Mouse (Mus musculus) kidney, adult 2 months (tissue): ENCODE results near the gene Trim47. TPM values are rescaled to one million over a fixed set of nuclear protein-coding genes. Genes with fewer than 3 reads are reported as not detected.

Experiments used
- DNase-seq: peaks from one replicate; pipeline ENCODE4 v3.0.0; 2021
- H3K27ac ChIP-seq: fragments of 200-500 bp; 2 replicates; pipeline ENCODE4 v1.5.1; 2012; ENCODE audit warnings: low read depth, low read length, control low read depth, inconsistent platforms; ENCODE audit not compliant: insufficient read depth
- H3K27me3 ChIP-seq: fragments of 200-500 bp; replicated peaks from 2 replicates; pipeline ENCODE4 v1.6.1; 2012; ENCODE audit warnings: mild to moderate bottlenecking, moderate library complexity, low read length, inconsistent platforms; ENCODE audit not compliant: control insufficient read depth, insufficient read depth
- H3K36me3 ChIP-seq: fragments of 200-500 bp; 2 replicates; pipeline ENCODE4 v1.6.1; 2012; ENCODE audit warnings: mild to moderate bottlenecking, moderate library complexity, low read length, inconsistent platforms; ENCODE audit not compliant: control insufficient read depth, insufficient read depth
- H3K4me1 ChIP-seq: fragments of 200-500 bp; 2 replicates; pipeline ENCODE4 v1.6.1; 2011; ENCODE audit warnings: low read length; ENCODE audit not compliant: control insufficient read depth, insufficient read depth
- H3K4me3 ChIP-seq: fragments of 200-500 bp; 2 replicates; pipeline ENCODE4 v1.5.1; 2011; ENCODE audit warnings: mild to moderate bottlenecking, low read depth, low read length, control low read depth; ENCODE audit not compliant: insufficient read depth
- CTCF ChIP-seq: fragments of 200-500 bp; conservative IDR thresholded peaks from 2 replicates; pipeline ENCODE4 v1.5.1; 2011; ENCODE audit warnings: low read depth, mild to moderate bottlenecking, control low read depth, low read length, moderate library complexity, mixed read lengths; ENCODE audit not compliant: insufficient read depth, insufficient read length
- POLR2A ChIP-seq: fragments of 200-500 bp; IDR thresholded peaks from one replicate; pipeline ENCODE4 v1.6.1; 2011; ENCODE audit warnings: low read depth, low read length, control low read depth
- WGBS: fragments of 180-500 bp; shearing (Covaris S2); methylation state at CpG from one replicate; pipeline ENCODE4 v1.1.7; 2018; 5-methylcytosine and 5-hydroxymethylcytosine counted together
- polyA plus RNA-seq: library from polyadenylated mRNA; depleted of rRNA; stranded (reverse); fragments of >200 nt; gene quantifications from 2 replicates; pipeline ENCODE4 v1.2.3, GENCODE M21; 2012

Trim47 gene
- polyA plus RNA-seq, 1 experiment: 34.9 TPM

DNA sequence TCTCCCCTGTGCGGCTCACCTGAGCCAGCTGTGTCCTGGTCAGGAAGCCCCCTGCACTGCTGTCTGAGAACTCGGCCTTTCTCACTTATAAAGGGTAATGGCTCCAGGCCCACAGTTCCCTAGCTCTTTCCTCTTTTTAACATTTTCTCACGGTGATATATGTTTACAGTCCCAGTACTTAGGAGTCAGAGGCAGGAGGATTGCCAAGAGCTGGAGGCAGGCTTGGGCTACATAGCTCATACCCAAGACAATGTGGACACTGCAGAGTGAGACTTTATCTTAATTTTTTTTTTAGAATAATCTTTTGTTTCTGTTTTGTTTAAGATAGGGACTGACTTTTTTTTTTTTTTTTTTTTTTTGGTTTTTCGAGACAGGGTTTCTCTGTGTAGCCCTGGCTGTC lies 24.5 kb downstream of the Trim47 start:
- peak overlapping the region; percentile 83 for H3K27ac ChIP-seq
- H3K4me1 ChIP-seq: peaks cover 62% of the 10 kb centered on the region
- DNase-seq: peak; percentile 8
- WGBS: 35% methylated on average over 3 of the region's 4 CpGs
- H3K27me3 ChIP-seq: no peaks in the 10 kb centered on the region
- H3K36me3 ChIP-seq: peaks cover 2% of the 10 kb centered on the region; the same call in 1 of the 2 replicates
- TF ChIP-seq CTCF (no peak), POLR2A (no peak)
- H3K4me3 ChIP-seq: peak overlapping the region; percentile 26; the same call in 1 of the 2 replicates

DNA sequence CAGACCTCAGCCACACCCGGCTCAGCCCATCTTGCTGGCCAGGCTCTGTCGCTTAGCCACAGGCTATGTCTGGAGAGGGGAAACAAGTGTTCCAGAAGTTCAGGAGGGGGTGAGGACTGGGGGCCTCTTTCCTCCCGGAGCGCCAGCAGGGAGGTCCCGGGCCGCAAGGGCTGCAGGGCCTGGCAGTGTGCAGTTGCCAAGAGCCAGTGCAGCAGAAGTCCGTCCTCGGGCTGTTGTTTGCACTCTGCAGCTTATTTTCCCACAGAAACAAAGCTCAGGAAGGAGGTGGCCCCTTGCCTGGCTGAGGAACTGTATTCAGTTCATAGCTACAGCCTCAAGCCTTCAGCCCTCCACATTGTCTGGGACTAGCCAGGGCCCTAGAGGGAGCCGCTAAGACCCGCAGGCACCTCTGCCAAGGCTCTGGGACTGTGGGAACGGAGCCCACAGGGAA lies 25.1 kb downstream of the Trim47 start:
- Histone ChIP-seq H3K36me3 (peaks cover 2% of the 10 kb centered on the region; the same call in 1 of the 2 replicates), H3K27me3 (no peaks in the 10 kb centered on the region), H3K4me3 (peak overlapping the region; percentile 26), H3K27ac (peak overlapping the region; percentile 83), H3K4me1 (peaks cover 56% of the 10 kb centered on the region)
- WGBS: 7% methylated on average over 11 of the region's 11 CpGs
- no peak for TF ChIP-seq CTCF
- TF ChIP-seq POLR2A: no peak
- DNase-seq: peak; percentile 76

DNA sequence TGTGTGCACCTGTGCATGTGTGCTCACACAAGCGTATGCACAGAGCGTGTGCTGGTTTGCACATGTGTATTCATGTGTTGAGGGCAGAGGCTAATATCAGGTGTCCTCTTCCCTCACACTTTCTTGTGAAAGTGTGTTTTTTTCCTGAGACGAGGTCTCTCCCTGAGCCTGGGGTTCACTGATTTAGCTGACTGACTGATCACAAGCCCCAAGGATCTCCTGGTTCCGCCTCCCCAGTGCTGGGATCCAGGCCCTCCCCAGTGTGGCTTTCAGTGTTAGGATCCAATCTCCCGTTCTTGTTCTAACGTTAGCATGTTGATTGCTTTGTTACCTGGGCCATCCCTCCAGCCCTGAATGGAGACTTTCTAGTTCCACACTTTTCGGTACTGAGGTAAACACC lies 26.2 kb downstream of the Trim47 start:
- Histone ChIP-seq H3K36me3 (no peaks in the 10 kb centered on the region), H3K27ac (peak overlapping the region; percentile 83), H3K4me1 (peaks cover 49% of the 10 kb centered on the region), H3K27me3 (no peaks in the 10 kb centered on the region), H3K4me3 (peak overlapping the region; percentile 39)
- DNase-seq: peak; percentile 43
- WGBS: 44% methylated on average over 7 of the region's 7 CpGs
- TF ChIP-seq CTCF (no peak), POLR2A (no peak)

DNA sequence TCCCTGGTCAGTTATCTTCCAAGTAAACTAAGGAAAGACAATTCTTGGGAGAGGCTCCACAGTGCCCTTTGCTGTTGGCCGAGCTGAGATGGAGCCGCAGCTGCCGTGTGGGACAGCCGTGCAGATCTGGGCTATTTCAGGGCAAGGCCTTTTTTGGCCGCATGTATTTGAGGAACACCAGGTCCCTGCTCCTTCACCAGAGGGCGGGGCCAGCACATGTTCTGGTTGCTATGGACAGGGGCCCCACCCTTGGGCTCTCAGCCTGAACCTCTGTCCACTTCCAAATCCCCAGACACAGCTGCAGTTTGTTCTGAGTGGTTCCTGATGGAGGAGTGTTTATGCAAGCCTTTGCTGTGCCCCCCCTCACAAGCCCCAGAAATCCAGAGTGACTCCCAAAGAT lies 26.6 kb downstream of the Trim47 start:
- peaks cover 49% of the 10 kb centered on the region for H3K4me1 ChIP-seq
- H3K4me3 ChIP-seq: peak overlapping the region; percentile 39
- peak overlapping the region; percentile 83 for H3K27ac ChIP-seq
- no peaks in the 10 kb centered on the region for H3K27me3 ChIP-seq
- 29% methylated on average over 6 of the region's 6 CpGs for WGBS
- peak; percentile 54 for TF ChIP-seq POLR2A
- TF ChIP-seq CTCF: no peak
- no peaks in the 10 kb centered on the region for H3K36me3 ChIP-seq
- DNase-seq: peak; percentile 89

DNA sequence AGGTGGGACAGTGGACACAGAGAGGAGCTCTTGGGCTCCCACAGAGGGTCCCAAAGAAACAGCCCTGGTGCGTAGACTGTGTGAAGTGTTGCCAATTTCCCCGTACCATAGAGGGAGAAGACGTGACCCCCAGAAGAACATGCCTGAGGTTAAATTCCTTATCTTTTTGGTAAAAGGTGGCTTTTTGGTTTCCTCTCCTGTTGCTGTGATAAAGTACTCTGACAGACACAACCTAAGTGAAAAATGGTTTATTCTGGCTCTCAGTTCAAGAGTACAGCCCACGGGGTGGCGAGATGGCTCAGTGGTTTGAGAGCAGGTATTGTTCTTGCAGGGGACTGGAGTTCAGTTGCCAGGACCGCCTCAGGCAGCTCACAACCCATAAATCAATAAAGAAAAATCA lies 27.5 kb downstream of the Trim47 start:
- peaks cover 43% of the 10 kb centered on the region for H3K4me1 ChIP-seq
- no peaks in the 10 kb centered on the region for H3K27me3 ChIP-seq
- peak overlapping the region; percentile 52 for H3K4me3 ChIP-seq
- peak overlapping the region; percentile 95 for H3K27ac ChIP-seq
- 31% methylated on average over 6 of the region's 6 CpGs for WGBS
- TF ChIP-seq POLR2A (no peak), CTCF (no peak)
- DNase-seq: no peak
- H3K36me3 ChIP-seq: no peaks in the 10 kb centered on the region

DNA sequence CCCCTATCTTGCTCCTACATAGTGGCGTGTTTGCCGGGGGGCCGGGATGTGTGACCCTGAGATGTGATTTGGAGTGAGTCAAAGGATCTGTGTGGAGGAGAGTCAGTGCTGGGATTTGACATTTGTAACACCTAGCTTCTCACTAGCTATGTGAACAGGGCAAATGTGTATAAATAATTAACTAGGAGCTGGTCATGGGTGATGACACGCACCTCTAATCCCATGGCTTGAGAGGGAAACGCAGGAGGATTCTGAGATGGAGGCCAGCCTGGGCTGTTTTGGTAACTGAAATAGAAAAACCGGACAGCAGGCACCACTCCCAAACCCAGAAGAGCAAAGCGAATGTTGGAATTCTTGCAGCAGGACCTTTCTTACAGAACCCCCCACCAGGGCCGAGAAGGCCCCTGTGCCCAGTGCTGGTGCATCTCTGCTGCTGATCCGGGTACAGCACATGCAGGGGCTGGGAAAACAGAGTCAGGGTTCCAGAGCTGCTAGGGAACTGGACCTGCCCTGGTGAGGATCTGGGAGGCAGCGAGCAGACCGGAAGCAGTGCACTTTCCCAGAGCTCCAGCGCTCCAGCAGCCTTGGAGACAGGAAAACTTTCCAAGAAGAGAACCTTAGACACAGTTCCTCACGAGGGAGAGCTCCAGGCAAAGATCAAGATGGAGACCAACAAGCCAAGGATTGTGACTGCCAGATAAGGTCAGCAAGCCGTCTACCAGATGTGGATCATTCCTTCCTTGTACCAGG lies 28.1 kb downstream of the Trim47 start:
- 13% methylated on average over 14 of the region's 14 CpGs for WGBS
- H3K4me1 ChIP-seq: peaks cover 39% of the 10 kb centered on the region

More for the DNA sequence above, 28.1 kb downstream of the Trim47 start:
- Histone ChIP-seq H3K27me3 (no peaks in the 10 kb centered on the region), H3K4me3 (peak overlapping the region; percentile 52), H3K27ac (peak overlapping the region; percentile 95), H3K36me3 (no peaks in the 10 kb centered on the region)
- peak; percentile 88 for DNase-seq
- TF ChIP-seq CTCF: no peak
- TF ChIP-seq POLR2A: peak; percentile 17
